Mouse (Mus musculus) neural tube, embryonic 11.5 days (tissue): Measurements from ENCODE around the gene Adk. TPM values are rescaled to one million over a fixed set of nuclear protein-coding genes. Genes with fewer than 3 reads are reported as not detected.

ENCODE experiments used
- ATAC-seq: fragments of 200-750 bp; cut with Nextera tagmentation; 2 replicates; pipeline ENCODE4 v1.8.0; 2017; ENCODE audit warnings: moderate number of reproducible peaks, mild to moderate bottlenecking, moderate TSS enrichment, moderate library complexity; ENCODE audit not compliant: insufficient read depth, low FRiP score, low TSS enrichment
- DNase-seq: peaks from one replicate; pipeline ENCODE4 v3.0.0-alpha.2; 2015; ENCODE audit warnings: low spot score
- H3K27ac ChIP-seq: fragments of 300-500 bp; sonication (generic); 2 replicates; pipeline ENCODE4 v1.5.1; 2014; ENCODE audit warnings: low read depth, mild to moderate bottlenecking, low read length
- H3K27me3 ChIP-seq: fragments of 300-500 bp; sonication (generic); 2 replicates; pipeline ENCODE4 v1.6.1; 2014; ENCODE audit warnings: mild to moderate bottlenecking, low read length, mixed read lengths; ENCODE audit not compliant: control insufficient read depth, insufficient read depth
- H3K36me3 ChIP-seq: fragments of 300-500 bp; sonication (generic); 2 replicates; pipeline ENCODE4 v1.6.1; 2014; ENCODE audit warnings: mild to moderate bottlenecking, low read length, moderate library complexity, mixed read lengths; ENCODE audit not compliant: control insufficient read depth, insufficient read depth
- H3K4me1 ChIP-seq: fragments of 300-500 bp; sonication (generic); 2 replicates; pipeline ENCODE4 v1.6.1; 2014; ENCODE audit warnings: low read length, mixed read lengths; ENCODE audit not compliant: control insufficient read depth, insufficient read depth
- H3K4me2 ChIP-seq: fragments of 300-500 bp; sonication (generic); 2 replicates; pipeline ENCODE4 v1.6.1; 2014; ENCODE audit warnings: low read depth, mild to moderate bottlenecking, moderate library complexity
- H3K4me3 ChIP-seq: fragments of 300-500 bp; sonication (generic); 2 replicates; pipeline ENCODE4 v1.5.1; 2014; ENCODE audit warnings: low read depth, low read length
- H3K9ac ChIP-seq: fragments of 300-500 bp; sonication (generic); 2 replicates; pipeline ENCODE4 v1.6.1; 2014; ENCODE audit warnings: mild to moderate bottlenecking, low read length
- H3K9me3 ChIP-seq: fragments of 300-500 bp; sonication (generic); 2 replicates; pipeline ENCODE4 v1.6.1; 2016; ENCODE audit warnings: low read length; ENCODE audit not compliant: control insufficient read depth
- WGBS: fragments of 180-500 bp; shearing (Covaris S2); extraction: QIAGEN DNeasy Blood & Tissue Kit; methylation state at CpG from one replicate; pipeline ENCODE4 v1.1.7; 2014; 5-methylcytosine and 5-hydroxymethylcytosine counted together
- polyA plus RNA-seq: library from polyadenylated mRNA; unstranded; fragments of >200 nt; fragmentation: Nextera tagmentation; extraction: Ambion mirVana; gene quantifications from 2 replicates; pipeline ENCODE4 v1.2.1, GENCODE M21; 2014

Gene Adk
- polyA plus RNA-seq, 1 experiment from 2014 or later, result 106 TPM

DNA sequence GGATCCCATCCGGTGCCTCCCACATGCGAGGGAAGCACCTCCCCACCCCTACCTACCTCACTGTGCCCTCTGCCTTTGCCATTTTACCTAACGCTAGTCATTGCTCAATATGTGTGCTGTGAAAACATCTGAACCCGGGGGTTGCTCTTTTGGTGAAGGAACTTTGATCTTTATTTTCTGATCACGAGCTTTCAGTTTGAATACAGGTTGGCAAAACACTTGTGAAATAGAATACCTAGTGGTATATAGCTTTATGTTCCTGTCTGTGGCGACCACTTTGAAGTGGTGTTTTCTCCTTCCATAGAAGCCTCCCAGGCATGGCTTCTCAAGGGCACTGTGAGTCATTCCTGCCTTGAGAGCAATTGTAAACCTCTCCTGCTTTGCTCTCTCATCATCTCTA lies 60.4 kb downstream of the Adk start:
- no peaks in the 10 kb centered on the region for H3K9me3 ChIP-seq
- H3K4me1 ChIP-seq, result no peaks in the 10 kb centered on the region
- H3K4me3 ChIP-seq, result no peak overlapping the region
- DNase-seq, result no peak
- H3K9ac ChIP-seq, result no peak overlapping the region
- ATAC-seq, result no peak
- 89% methylated on average over 6 of the region's 6 CpGs for WGBS
- H3K4me2 ChIP-seq, result no peak overlapping the region
- H3K36me3 ChIP-seq, result no peaks in the 10 kb centered on the region
- no peaks in the 10 kb centered on the region for H3K27me3 ChIP-seq
- H3K27ac ChIP-seq, result no peak overlapping the region

DNA sequence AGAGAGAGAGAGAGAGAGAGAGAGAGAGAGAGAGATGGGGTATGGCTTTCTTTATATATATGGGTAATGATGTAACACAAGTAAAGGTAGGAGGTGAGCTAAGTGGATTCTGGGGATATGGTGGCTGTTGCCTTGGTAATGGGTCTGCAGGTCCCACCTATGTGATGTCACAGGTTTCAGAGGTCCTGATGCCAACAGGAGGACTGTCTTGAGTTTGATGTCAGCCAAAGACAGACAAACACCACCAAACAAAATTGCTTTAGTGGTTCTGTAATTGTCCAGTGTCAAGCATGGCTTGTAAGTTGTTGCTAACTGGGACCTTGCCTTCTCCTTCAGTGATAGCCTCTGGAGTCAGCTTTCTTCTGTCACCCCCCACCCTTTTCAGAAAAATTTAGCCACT lies 62.0 kb downstream of the Adk start:
- no peak overlapping the region for H3K4me2 ChIP-seq
- no peak overlapping the region for H3K9ac ChIP-seq
- H3K4me1 ChIP-seq, result no peaks in the 10 kb centered on the region
- H3K27me3 ChIP-seq, result no peaks in the 10 kb centered on the region
- H3K4me3 ChIP-seq, result no peak overlapping the region
- DNase-seq (no peak), ATAC-seq (no peak)
- no peaks in the 10 kb centered on the region for H3K36me3 ChIP-seq
- H3K27ac ChIP-seq, result no peak overlapping the region
- H3K9me3 ChIP-seq, result no peaks in the 10 kb centered on the region

DNA sequence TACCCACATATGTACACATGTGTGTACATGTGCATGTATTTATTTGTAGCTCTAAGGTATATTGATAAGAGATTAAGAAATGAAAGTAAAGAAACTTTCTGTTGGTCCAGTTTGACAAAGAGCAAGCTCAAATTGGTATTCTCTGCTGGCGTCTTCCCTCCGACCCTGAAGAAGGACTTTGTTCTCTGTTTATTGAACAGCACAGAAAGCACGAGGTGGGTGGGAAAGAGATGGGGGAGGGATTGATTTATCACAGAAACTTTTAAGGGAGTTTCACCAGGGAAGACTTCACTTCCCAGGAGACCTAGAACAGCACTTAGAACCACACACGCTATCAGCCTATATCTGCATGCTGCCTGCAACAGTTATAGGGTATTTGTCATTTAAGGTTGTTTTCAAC lies 62.9 kb downstream of the Adk start:
- H3K36me3 ChIP-seq, result no peaks in the 10 kb centered on the region
- no peaks in the 10 kb centered on the region for H3K4me1 ChIP-seq
- DNase-seq, result no peak
- no peak for ATAC-seq
- H3K4me3 ChIP-seq, result no peak overlapping the region
- H3K9ac ChIP-seq, result no peak overlapping the region
- no peaks in the 10 kb centered on the region for H3K27me3 ChIP-seq
- H3K9me3 ChIP-seq, result no peaks in the 10 kb centered on the region
- no peak overlapping the region for H3K27ac ChIP-seq
- 46% methylated on average over 4 of the region's 4 CpGs for WGBS
- no peak overlapping the region for H3K4me2 ChIP-seq

DNA sequence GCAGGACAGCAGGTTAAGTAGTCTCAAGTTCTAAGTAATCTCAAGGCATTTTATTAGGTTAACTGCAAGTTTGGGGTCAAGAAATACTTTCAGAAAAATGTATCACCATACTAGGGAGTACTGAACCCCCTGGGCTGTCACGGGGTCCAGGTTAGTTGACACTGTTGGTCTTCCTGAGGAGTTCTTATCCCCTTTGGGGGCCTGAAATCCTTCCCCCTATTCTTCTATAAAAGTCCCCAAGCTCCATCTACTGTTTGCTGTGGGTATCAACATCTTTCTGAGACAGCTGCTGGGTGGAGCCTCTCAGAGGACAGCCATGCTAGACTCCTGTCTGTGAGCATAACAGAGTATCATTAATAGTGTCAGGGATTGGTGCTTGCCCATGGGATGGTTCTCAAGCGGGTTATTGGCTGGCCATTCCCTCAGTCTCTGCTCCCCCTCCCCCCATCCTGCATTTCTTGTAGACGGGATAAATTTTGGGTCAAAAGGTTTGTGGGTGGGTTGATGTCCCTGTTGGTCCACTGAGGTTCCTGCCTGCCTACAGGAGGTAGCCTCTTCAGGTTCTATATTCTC lies 63.6 kb downstream of the Adk start:
- DNase-seq (peak; percentile 16), ATAC-seq (no peak)
- WGBS, result 58% methylated on average over 3 of the region's 3 CpGs
- Histone ChIP-seq H3K4me3 (no peak overlapping the region), H3K27me3 (no peaks in the 10 kb centered on the region), H3K9me3 (no peaks in the 10 kb centered on the region), H3K27ac (no peak overlapping the region), H3K4me1 (no peaks in the 10 kb centered on the region), H3K9ac (no peak overlapping the region), H3K4me2 (no peak overlapping the region), H3K36me3 (no peaks in the 10 kb centered on the region)

DNA sequence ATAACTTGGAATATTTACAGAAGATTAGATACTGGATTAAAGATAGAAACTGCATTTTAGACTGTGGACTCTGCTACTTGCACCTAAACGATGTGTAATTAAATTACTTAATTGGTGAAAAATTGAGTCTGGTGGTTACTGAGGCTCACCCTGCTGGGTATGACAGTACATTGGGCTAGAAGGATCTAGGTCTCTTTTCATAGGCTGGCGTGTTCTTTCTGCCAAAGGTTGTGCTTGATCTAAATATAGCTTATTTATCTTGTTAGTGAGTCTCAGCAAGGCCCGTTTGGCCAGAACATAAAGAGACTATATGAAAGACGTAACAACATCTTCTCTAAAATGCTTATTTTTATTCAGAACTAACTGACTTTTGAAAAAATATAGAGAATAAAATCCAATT lies 65.7 kb downstream of the Adk start:
- Histone ChIP-seq H3K36me3 (no peaks in the 10 kb centered on the region), H3K9me3 (no peaks in the 10 kb centered on the region), H3K4me2 (no peak overlapping the region), H3K9ac (no peak overlapping the region), H3K27me3 (no peaks in the 10 kb centered on the region), H3K27ac (no peak overlapping the region), H3K4me1 (no peaks in the 10 kb centered on the region), H3K4me3 (no peak overlapping the region)
- DNase-seq (no peak), ATAC-seq (no peak)
- WGBS, result 88% methylated on average over 4 of the region's 4 CpGs

DNA sequence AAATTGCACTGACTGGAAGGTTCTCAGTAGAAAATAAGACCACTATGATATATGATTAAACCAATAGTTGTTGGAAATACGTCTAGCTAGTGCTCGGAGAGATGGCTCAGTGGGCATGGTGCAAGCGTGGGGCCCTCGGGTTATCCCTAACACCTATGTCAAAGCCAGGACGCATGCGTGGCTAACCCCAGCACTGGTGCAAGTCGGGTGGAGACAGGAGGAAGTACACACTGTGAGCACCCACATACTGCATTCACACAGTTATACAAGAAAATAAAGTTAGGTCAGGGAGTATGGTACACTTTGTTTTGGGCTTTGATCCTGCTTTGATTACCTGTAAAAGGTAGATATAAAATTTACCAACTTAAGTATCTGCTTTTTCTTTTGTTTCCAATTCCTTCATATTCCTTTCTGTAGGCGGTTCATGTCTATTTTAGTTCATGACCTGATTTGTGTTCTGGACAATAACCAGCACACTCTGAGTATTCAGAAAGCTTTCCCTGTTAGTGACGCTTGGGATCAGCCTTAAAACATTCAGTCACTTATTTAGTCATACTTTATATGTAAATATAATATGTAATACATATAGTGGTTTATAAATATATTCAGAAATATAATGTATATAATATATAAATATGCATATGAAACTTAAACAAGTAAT lies 67.4 kb downstream of the Adk start:
- H3K4me2 ChIP-seq, result no peak overlapping the region
- H3K9ac ChIP-seq, result no peak overlapping the region
- no peaks in the 10 kb centered on the region for H3K4me1 ChIP-seq
- H3K27ac ChIP-seq, result no peak overlapping the region
- 90% methylated on average over 9 of the region's 9 CpGs for WGBS
- H3K9me3 ChIP-seq, result no peaks in the 10 kb centered on the region
- no peaks in the 10 kb centered on the region for H3K27me3 ChIP-seq
- no peak overlapping the region for H3K4me3 ChIP-seq
- no peaks in the 10 kb centered on the region for H3K36me3 ChIP-seq
- ATAC-seq (no peak), DNase-seq (no peak)

DNA sequence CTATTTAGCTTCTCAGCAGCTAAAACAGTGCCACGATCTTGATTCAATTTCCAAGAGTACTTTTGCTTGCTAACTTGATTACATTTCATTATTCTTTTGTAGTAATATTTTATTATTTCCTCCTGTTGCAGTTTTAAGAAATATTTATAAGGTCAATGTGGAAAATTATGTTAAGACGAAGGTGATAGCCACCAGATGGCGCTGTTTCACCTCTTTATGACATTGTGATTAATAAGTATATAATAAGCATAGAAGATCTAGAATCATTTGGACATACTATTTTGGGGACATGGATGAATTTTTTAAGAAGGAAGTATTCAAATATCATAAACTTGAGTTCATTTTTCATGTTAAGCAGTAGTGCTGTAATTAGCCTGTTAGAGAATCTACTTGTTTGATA lies 68.1 kb downstream of the Adk start:
- ATAC-seq, result no peak
- peak; percentile 51 for DNase-seq
- no peak overlapping the region for H3K4me3 ChIP-seq

DNA sequence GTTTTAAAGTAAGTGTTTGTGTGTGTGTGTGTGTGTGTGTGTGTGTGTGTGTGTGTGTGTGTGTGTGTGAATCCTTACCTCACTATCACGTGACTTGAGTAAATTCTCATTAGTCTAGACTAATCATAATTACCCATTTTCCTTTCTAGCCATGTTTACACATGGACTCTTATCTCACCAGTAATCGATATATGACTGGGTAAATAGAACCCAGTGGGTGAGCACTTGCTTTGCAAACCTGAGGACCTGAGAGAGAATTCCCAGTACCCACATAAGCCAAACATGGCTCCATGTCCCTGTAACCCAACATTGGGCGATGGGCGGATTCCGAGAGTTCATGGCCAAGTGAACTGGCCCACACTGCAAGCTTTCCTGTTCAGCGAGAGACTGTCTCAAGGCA lies 74.8 kb downstream of the Adk start:
- Histone ChIP-seq H3K4me3 (no peak overlapping the region), H3K9me3 (no peaks in the 10 kb centered on the region), H3K4me1 (no peaks in the 10 kb centered on the region), H3K36me3 (no peaks in the 10 kb centered on the region), H3K9ac (no peak overlapping the region), H3K27me3 (no peaks in the 10 kb centered on the region), H3K27ac (no peak overlapping the region), H3K4me2 (no peak overlapping the region)
- WGBS, result 95% methylated on average over 6 of the region's 6 CpGs
- ATAC-seq (no peak), DNase-seq (no peak)

More for the DNA sequence above, 68.1 kb downstream of the Adk start:
- no peaks in the 10 kb centered on the region for H3K27me3 ChIP-seq
- H3K4me2 ChIP-seq, result no peak overlapping the region
- H3K4me1 ChIP-seq, result no peaks in the 10 kb centered on the region
- no peaks in the 10 kb centered on the region for H3K36me3 ChIP-seq
- H3K9ac ChIP-seq, result no peak overlapping the region
- WGBS, result 55% methylated on average over 3 of the region's 3 CpGs
- no peaks in the 10 kb centered on the region for H3K9me3 ChIP-seq
- H3K27ac ChIP-seq, result no peak overlapping the region

DNA sequence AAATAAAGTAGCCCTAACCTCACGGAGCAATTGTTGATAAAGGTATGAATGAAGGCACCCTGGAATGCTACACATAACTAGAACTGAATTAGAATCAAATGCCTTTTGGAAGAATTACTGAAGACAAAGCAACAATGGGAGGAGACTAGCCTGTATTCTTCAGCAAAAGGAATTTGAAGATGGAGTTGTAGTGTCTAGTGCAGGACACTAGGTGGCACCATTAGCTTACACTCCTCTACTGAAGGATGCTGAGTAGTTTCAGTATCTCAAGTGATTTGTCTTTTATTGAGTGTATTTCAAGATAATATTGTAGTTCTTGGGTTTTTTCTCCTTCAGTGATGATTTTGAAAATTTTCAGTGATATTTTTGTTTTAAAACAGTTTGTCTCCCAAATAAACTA lies 84.5 kb downstream of the Adk start:
- Histone ChIP-seq H3K27ac (no peak overlapping the region), H3K9ac (no peak overlapping the region), H3K36me3 (no peaks in the 10 kb centered on the region), H3K4me3 (no peak overlapping the region), H3K4me2 (no peak overlapping the region), H3K27me3 (no peaks in the 10 kb centered on the region), H3K9me3 (no peaks in the 10 kb centered on the region), H3K4me1 (no peaks in the 10 kb centered on the region)
- WGBS, result 42% methylated on average over 1 of the region's 1 CpGs
- ATAC-seq, result no peak
- DNase-seq, result peak; percentile 70
